ENCODE assay signal across 8 mouse cellular contexts in the genomic region with DNA sequence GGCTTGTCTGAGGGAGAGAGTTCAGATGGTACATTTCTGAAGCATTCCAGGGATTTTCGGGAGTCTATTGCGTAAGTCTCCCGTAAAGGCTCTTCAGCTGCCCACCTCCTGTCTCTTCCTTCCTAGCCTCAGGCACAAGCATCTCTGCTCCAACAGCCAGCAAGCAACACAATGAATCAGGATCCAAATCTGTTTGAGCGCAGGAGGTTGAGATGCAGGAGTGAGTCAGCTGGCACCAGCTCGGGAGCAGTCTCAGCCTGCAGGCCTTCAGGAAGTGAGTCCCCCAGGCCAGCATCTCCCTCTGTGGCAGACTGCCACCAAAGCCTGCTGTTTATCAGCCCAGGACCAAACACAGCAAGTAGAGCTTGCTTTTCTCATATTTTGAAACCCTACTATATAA. TPM values are rescaled to one million over a fixed set of nuclear protein-coding genes. Genes with fewer than 3 reads are reported as not detected.
DNase-seq lines count a peak whose midpoint lies in the region; ATAC-seq lines count a peak whose summit lies in the region.

No protein-coding gene starts in this region.

- no peak overlapping the region for H3K4me2 ChIP-seq in heart, embryonic 12.5 days
- H3K4me2 ChIP-seq in forebrain, embryonic 11.5 days (ENCODE audit: low read depth, low read length, severe bottlenecking): no peak overlapping the region

- H3K27ac ChIP-seq in heart, embryonic 12.5 days (ENCODE audit: poor library complexity, severe bottlenecking): peak overlapping the region; percentile 61
- H3K27ac ChIP-seq in forebrain, embryonic 11.5 days (ENCODE audit: low read depth, low read length): no peak overlapping the region
- no peak overlapping the region for H3K27ac ChIP-seq in midbrain, embryonic 10.5 days (replicated peaks)

- no peaks in the 10 kb centered on the region for H3K27me3 ChIP-seq in heart, embryonic 12.5 days (replicated peaks)
- H3K27me3 ChIP-seq in forebrain, embryonic 11.5 days (ENCODE audit: control insufficient read depth, insufficient read depth, low read length): no peaks in the 10 kb centered on the region
- no peaks in the 10 kb centered on the region for H3K27me3 ChIP-seq in midbrain, embryonic 10.5 days (ENCODE audit: low read depth, poor library complexity, severe bottlenecking)

- H3K36me3 ChIP-seq in heart, embryonic 12.5 days: peaks cover 2% of the 10 kb centered on the region; the same call in 1 of the 2 replicates
- H3K36me3 ChIP-seq in forebrain, embryonic 11.5 days (ENCODE audit: control insufficient read depth, insufficient read depth, low read length): no peaks in the 10 kb centered on the region
- H3K36me3 ChIP-seq in midbrain, embryonic 10.5 days: no peaks in the 10 kb centered on the region

- no peak overlapping the region for H3K4me3 ChIP-seq in heart, embryonic 12.5 days
- no peak overlapping the region for H3K4me3 ChIP-seq in forebrain, embryonic 11.5 days (ENCODE audit: low read depth, low read length)
- H3K4me3 ChIP-seq in midbrain, embryonic 10.5 days: no peak overlapping the region

- peak; percentile 13 to 37 for DNase-seq in spleen, postnatal 36 days (ENCODE audit: low spot score in 2 of 2)
- DNase-seq in spleen, adult 18-20 months: no peak
- DNase-seq in cerebellum, postnatal 36 days: peak; percentile 80 to 82
- peak; percentile 48 to 94 for DNase-seq in left cerebral cortex, adult 8-10 months (ENCODE audit: low spot score in 2 of 2)
- DNase-seq in skeletal muscle tissue, adult 2 months (ENCODE audit: low read depth, low spot score): peak; percentile 43
- DNase-seq in forebrain, embryonic 11.5 days (ENCODE audit: low spot score): no peak
- DNase-seq in midbrain, embryonic 10.5 days (ENCODE audit: low spot score): no peak

- H3K9me3 ChIP-seq in heart, embryonic 12.5 days (replicated peaks): no peaks in the 10 kb centered on the region
- no peaks in the 10 kb centered on the region for H3K9me3 ChIP-seq in forebrain, embryonic 11.5 days (ENCODE audit: control insufficient read depth, low read length)
- no peaks in the 10 kb centered on the region for H3K9me3 ChIP-seq in midbrain, embryonic 10.5 days (replicated peaks)

- ATAC-seq in heart, embryonic 12.5 days (ENCODE audit: insufficient number of reproducible peaks, low FRiP score): 0 out of 2 replicates have a peak, but pooled peaks have one; percentile 57
- no peak for ATAC-seq in forebrain, embryonic 11.5 days (replicated peaks; ENCODE audit: low FRiP score)

- no peak overlapping the region for H3K9ac ChIP-seq in heart, embryonic 12.5 days
- H3K9ac ChIP-seq in forebrain, embryonic 11.5 days (ENCODE audit: low read length): no peak overlapping the region

- WGBS in heart, embryonic 12.5 days: 38% methylated on average over 5 of the region's 5 CpGs
- WGBS in forebrain, embryonic 11.5 days: 70% methylated on average over 5 of the region's 5 CpGs
- WGBS in midbrain, embryonic 10.5 days: 78% methylated on average over 5 of the region's 5 CpGs

- H3K4me1 ChIP-seq in heart, embryonic 12.5 days (replicated peaks): peaks cover 22% of the 10 kb centered on the region
- H3K4me1 ChIP-seq in forebrain, embryonic 11.5 days (replicated peaks; ENCODE audit: control insufficient read depth, insufficient read depth, low read length): no peaks in the 10 kb centered on the region
- H3K4me1 ChIP-seq in midbrain, embryonic 10.5 days: no peaks in the 10 kb centered on the region

RNA-seq across cellular contexts. Expression of gene Atp5l, which starts 15.6 kb away (rescaled TPM):
- 924 and 963 TPM in 2 replicates for polyA plus RNA-seq in heart, embryonic 12.5 days (2016; fragmentation: Nextera tagmentation; extraction: Ambion mirVana)
- 100 to 1,000 TPM; 275 to 372 (median 321) TPM for total RNA-seq in left cerebral cortex, adult 8-10 months (2022)
- 496 and 546 TPM in 2 replicates for polyA plus RNA-seq in forebrain, embryonic 11.5 days (2014; fragmentation: Nextera tagmentation; extraction: Ambion mirVana)
- 541 and 557 TPM in 2 replicates for polyA plus RNA-seq in midbrain, embryonic 10.5 days (2016; fragmentation: Nextera tagmentation; extraction: Ambion mirVana)

RNA-seq across cellular contexts. Expression of gene Kmt2a, which starts 23.9 kb away (rescaled TPM):
- polyA plus RNA-seq in heart, embryonic 12.5 days (2016; fragmentation: Nextera tagmentation; extraction: Ambion mirVana): 11.9 and 12.0 TPM in 2 replicates
- 100 to 1,000 TPM in 1 of 4 experiments, 10 to 100 TPM in 3; 64.3 to 102 (median 73.5) TPM for total RNA-seq in left cerebral cortex, adult 8-10 months (2022)
- polyA plus RNA-seq in forebrain, embryonic 11.5 days (2014; fragmentation: Nextera tagmentation; extraction: Ambion mirVana): 18.2 and 23.2 TPM in 2 replicates
- 11.1 and 12.5 TPM in 2 replicates for polyA plus RNA-seq in midbrain, embryonic 10.5 days (2016; fragmentation: Nextera tagmentation; extraction: Ambion mirVana)

Comparison
In these comparisons a context has a peak if more than half of its experiments do, and no peak if none do; other contexts are left out.
1. DNase-seq: peak in spleen, postnatal 36 days (2 of 2), cerebellum, postnatal 36 days (2 of 2), left cerebral cortex, adult 8-10 months (2 of 2) and skeletal muscle tissue, adult 2 months (single experiment); none in spleen, adult 18-20 months (0 of 2), forebrain, embryonic 11.5 days (single experiment) and midbrain, embryonic 10.5 days (single experiment).